Mouse (Mus musculus) G1E (cell line): ENCODE results near the gene Gm21905. TPM values are rescaled to one million over a fixed set of nuclear protein-coding genes. Genes with fewer than 3 reads are reported as not detected.
A peak's percentile ranks its signal among the peaks of the same experiment; 100 is the strongest.

ENCODE experiments used
- ATAC-seq: 2 replicates; pipeline ENCODE4 v1.8.0; 2016; ENCODE audit warnings: mild to moderate bottlenecking; ENCODE audit not compliant: insufficient number of reproducible peaks, poor library complexity, low FRiP score, severe bottlenecking; ENCODE audit errors: extremely low read depth
- DNase-seq: peaks from one replicate; pipeline ENCODE4 v3.0.0; 2012; ENCODE audit warnings: low spot score
- H3K27me3 ChIP-seq: 2 replicates; pipeline ENCODE4 v1.6.1; 2012; ENCODE audit warnings: mild to moderate bottlenecking, low read length, inconsistent platforms; ENCODE audit not compliant: insufficient read depth
- H3K36me3 ChIP-seq: replicated peaks from 2 replicates; pipeline ENCODE3; 2012; ENCODE audit warnings: mild to moderate bottlenecking, inconsistent platforms
- H3K4me1 ChIP-seq: 2 replicates; pipeline ENCODE4 v1.6.1; 2012; ENCODE audit warnings: low read depth, low read length, inconsistent platforms, mixed read lengths; ENCODE audit not compliant: insufficient read depth
- H3K4me3 ChIP-seq: 2 replicates; pipeline ENCODE4 v1.5.1; 2012; ENCODE audit warnings: low read depth, mild to moderate bottlenecking, inconsistent platforms, low read length, moderate library complexity, mixed read lengths
- H3K9me3 ChIP-seq: replicated peaks from 2 replicates; pipeline ENCODE4 v1.6.1; 2012; ENCODE audit warnings: inconsistent platforms
- CTCF ChIP-seq: IDR thresholded peaks from 2 replicates; pipeline ENCODE4 v1.5.1; 2012; ENCODE audit warnings: low read depth, low read length, inconsistent platforms, mixed read lengths
- GATA1 ChIP-seq: IDR thresholded peaks from 2 replicates; pipeline ENCODE4 v1.6.1; 2012; ENCODE audit warnings: borderline replicate concordance, low read length, inconsistent platforms, mixed read lengths
- GATA2 ChIP-seq: IDR thresholded peaks from 2 replicates; pipeline ENCODE4 v1.6.1; 2012; ENCODE audit warnings: low read depth, low read length, inconsistent platforms, borderline replicate concordance
- POLR2AphosphoS5 ChIP-seq: IDR thresholded peaks from 2 replicates; pipeline ENCODE4 v1.6.1; 2012; ENCODE audit warnings: low read depth, low read length, inconsistent platforms; ENCODE audit not compliant: insufficient replicate concordance
- TAL1 ChIP-seq: conservative IDR thresholded peaks from 2 replicates; pipeline ENCODE4 v1.6.1; 2012; ENCODE audit warnings: low read depth, low read length, inconsistent platforms, mixed read lengths
- polyA plus RNA-seq: library from polyadenylated mRNA; stranded (reverse); fragments of >175 nt; gene quantifications from 2 replicates; pipeline ENCODE4 v1.2.3, GENCODE M21; 2012
- total RNA-seq, 2 experiments: library from RNA; stranded (forward) in 1 of 2; stranded (reverse) in 1 of 2; fragments of 200-1000 nt in 1 of 2; fragments of >200 nt in 1 of 2; fragmentation: Nextera tagmentation in 1 of 2; gene quantifications; 2 replicates each; pipeline ENCODE4 v1.2.3; 2014 to 2017

The Gm21905 gene
- total and polyA plus RNA-seq, 3 experiments, result not detected

DNA sequence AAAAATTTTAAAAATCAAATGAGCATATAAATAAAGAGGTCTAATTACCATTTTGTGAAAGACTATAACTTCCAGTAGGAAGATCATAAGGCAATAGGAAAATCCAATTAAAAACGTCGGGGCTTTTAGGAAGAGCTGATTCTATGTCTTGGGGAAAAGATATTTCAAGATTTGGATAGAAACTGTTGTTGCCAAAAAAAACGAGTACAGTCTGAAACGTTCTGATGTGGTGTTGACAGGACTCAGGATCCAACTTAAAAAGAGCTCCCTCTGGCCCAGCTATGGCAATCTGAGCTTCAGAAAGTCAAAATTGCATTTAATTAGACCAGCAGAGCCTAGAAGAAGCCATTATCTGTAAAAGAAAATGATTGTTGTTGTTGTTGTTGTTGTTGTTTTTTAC, 7.9 kb upstream of the Gm21905 start:
- H3K4me1 ChIP-seq, result no peaks in the 10 kb centered on the region
- H3K27me3 ChIP-seq, result peaks cover 10% of the 10 kb centered on the region; the same call in 1 of the 2 replicates
- H3K36me3 ChIP-seq, result no peaks in the 10 kb centered on the region
- TF ChIP-seq TAL1 (no peak), GATA1 (no peak), POLR2AphosphoS5 (no peak)
- no peaks in the 10 kb centered on the region for H3K9me3 ChIP-seq
- H3K4me3 ChIP-seq, result no peak overlapping the region
- ATAC-seq (no peak), DNase-seq (no peak)

DNA sequence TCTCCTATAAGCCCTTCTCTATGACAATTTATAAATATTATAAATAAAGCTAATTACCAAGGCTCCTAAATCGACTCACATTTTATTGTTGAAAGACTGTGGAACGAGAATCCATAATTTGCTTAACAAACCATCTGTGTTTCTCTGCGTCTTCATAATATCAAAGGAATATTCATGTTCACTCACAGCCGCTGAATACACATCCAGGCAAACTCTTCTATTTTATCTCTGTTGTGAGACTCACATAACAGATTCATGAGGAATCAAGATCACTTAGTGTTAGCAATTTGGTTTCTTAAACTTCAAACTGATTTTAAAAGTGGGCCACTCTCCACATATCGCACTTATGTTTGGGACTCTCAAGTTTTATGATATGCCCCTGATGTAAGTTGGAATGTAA, 1.9 kb upstream of the Gm21905 start:
- no peaks in the 10 kb centered on the region for H3K27me3 ChIP-seq
- H3K36me3 ChIP-seq, result no peaks in the 10 kb centered on the region
- TF ChIP-seq POLR2AphosphoS5 (no peak), GATA1 (no peak), TAL1 (no peak), CTCF (no peak), GATA2 (no peak)
- H3K4me1 ChIP-seq, result no peaks in the 10 kb centered on the region
- DNase-seq, result no peak
- H3K4me3 ChIP-seq, result no peak overlapping the region
- no peak for ATAC-seq
- no peaks in the 10 kb centered on the region for H3K9me3 ChIP-seq

- Histone ChIP-seq H3K9me3 (no peaks in the 10 kb centered on the region), H3K4me1 (no peaks in the 10 kb centered on the region), H3K36me3 (no peaks in the 10 kb centered on the region), H3K27me3 (no peaks in the 10 kb centered on the region), H3K4me3 (no peak overlapping the region)
- ATAC-seq (no peak), DNase-seq (no peak)
- no peak for TF ChIP-seq GATA2
- TF ChIP-seq TAL1, result no peak
- TF ChIP-seq GATA1, result no peak
- TF ChIP-seq POLR2AphosphoS5, result no peak
Observed at GRCm38 (mm10) chr5:67947006-67947405, 785 bp upstream of the Gm21905 start.

DNA sequence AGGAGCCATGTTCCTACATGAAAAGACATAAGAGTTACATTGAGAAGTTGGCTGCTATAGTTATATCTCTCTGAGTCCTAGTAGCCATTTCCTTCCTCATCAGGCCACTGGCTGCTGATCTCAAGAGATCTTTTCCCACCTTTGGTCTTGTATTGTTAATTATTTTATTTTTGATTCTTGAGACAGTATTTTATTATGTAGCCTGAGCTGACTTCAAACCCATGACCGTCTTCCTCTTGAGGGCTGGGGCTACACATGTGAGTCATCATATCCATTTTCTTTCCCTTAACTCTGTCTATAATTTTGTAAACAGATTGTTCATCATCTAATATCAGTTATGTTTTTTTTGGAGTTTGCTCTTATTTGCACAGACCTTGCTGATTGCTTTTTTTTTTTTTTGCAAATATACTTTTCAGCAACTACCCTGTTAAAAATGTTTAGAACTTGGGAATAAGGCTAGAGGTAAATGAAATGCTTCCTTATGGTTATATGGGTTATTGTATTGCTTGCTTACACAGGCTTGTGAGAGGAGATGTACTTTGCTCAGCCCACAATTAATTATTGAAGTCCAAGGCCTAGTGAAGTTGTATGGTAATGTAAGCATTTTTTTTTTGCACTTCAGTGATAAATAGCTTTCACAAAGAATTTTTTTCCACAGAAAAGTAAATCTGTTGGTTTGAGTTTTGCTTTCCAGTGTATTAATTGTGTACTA, 2.0 kb downstream of the Gm21905 start:
- no peaks in the 10 kb centered on the region for H3K4me1 ChIP-seq
- no peaks in the 10 kb centered on the region for H3K36me3 ChIP-seq
- no peak overlapping the region for H3K4me3 ChIP-seq
- no peak for ATAC-seq
- no peak for DNase-seq
- H3K9me3 ChIP-seq, result no peaks in the 10 kb centered on the region
- TF ChIP-seq CTCF (no peak), GATA1 (no peak), TAL1 (no peak), POLR2AphosphoS5 (no peak), GATA2 (no peak)
- H3K27me3 ChIP-seq, result no peaks in the 10 kb centered on the region

DNA sequence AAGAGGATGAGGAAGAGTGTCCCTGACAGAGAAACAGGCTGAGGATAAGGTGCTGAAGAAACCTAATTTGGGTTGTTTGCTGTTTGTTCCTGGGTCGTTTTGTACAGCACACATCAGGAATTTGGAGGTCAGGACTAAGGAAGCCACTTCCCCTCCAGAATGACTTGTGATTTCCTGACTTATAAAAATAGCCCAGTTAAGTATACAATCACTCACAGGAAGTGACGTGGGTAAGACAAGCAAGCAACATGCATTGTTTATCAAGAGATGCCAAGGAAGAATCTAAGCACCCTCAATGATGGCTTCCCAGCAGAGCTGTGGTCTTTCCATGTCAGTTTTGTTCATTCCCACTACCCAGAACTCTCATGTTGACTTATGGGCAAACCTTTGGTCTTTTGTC, 3.0 kb downstream of the Gm21905 start:
- no peak for ATAC-seq

GRCm38 (mm10) chr5:67941369-67941768, 4.9 kb downstream of the Gm21905 start, which contains the start of gene Gm5108:
TSS of gene Gm5108 (plus strand) at chr5:67941669.
- Histone ChIP-seq H3K9me3 (no peaks in the 10 kb centered on the region), H3K36me3 (no peaks in the 10 kb centered on the region), H3K27me3 (no peaks in the 10 kb centered on the region), H3K4me3 (no peak within 1 kb of the TSS), H3K4me1 (no peaks in the 10 kb centered on the region)
- no peak for TF ChIP-seq CTCF
- no peak for TF ChIP-seq GATA2
- no peak for TF ChIP-seq GATA1
- TF ChIP-seq TAL1, result no peak
- no peak for TF ChIP-seq POLR2AphosphoS5
- DNase-seq, result no peak
- no peak for ATAC-seq

More for the DNA sequence above, 3.0 kb downstream of the Gm21905 start:
- H3K27me3 ChIP-seq, result no peaks in the 10 kb centered on the region
- no peaks in the 10 kb centered on the region for H3K9me3 ChIP-seq
- DNase-seq, result no peak
- TF ChIP-seq TAL1, result no peak
- no peak overlapping the region for H3K4me3 ChIP-seq
- H3K4me1 ChIP-seq, result no peaks in the 10 kb centered on the region
- H3K36me3 ChIP-seq, result no peaks in the 10 kb centered on the region

GRCm38 (mm10) chr5:67931623-67932022, 14.6 kb downstream of the Gm21905 start:
- TF ChIP-seq GATA2 (no peak), POLR2AphosphoS5 (no peak), GATA1 (no peak), TAL1 (no peak), CTCF (no peak)
- H3K27me3 ChIP-seq, result peaks cover 5% of the 10 kb centered on the region
- no peak overlapping the region for H3K4me3 ChIP-seq
- no peaks in the 10 kb centered on the region for H3K9me3 ChIP-seq
- peaks cover 5% of the 10 kb centered on the region; the same call in 1 of the 2 replicates for H3K4me1 ChIP-seq
- peak; percentile 60 for ATAC-seq
- H3K36me3 ChIP-seq, result no peaks in the 10 kb centered on the region
- no peak for DNase-seq
